Mouse (Mus musculus) liver, embryonic 11.5 days (tissue): ENCODE data around the gene Dlg1. TPM values are rescaled to one million over a fixed set of nuclear protein-coding genes. Genes with fewer than 3 reads are reported as not detected.

ENCODE experiments used
- ATAC-seq: fragments of 200-750 bp; cut with Nextera tagmentation; replicated peaks from 2 replicates; pipeline ENCODE4 v1.8.0; 2017; ENCODE audit warnings: moderate number of reproducible peaks, mild to moderate bottlenecking, moderate TSS enrichment, moderate library complexity; ENCODE audit not compliant: low FRiP score
- DNase-seq: peaks from one replicate; pipeline ENCODE4 v3.0.0-alpha.2; 2017; ENCODE audit warnings: low spot score
- H3K27ac ChIP-seq: fragments of 300-500 bp; sonication (generic); 2 replicates; pipeline ENCODE4 v1.5.1; 2014; ENCODE audit warnings: mild to moderate bottlenecking, low read depth, low read length, control low read depth
- H3K27me3 ChIP-seq: fragments of 300-500 bp; sonication (generic); replicated peaks from 2 replicates; pipeline ENCODE4 v1.6.1; 2014; ENCODE audit warnings: low read length, mixed read lengths; ENCODE audit not compliant: control insufficient read depth, insufficient read depth
- H3K36me3 ChIP-seq: fragments of 300-500 bp; sonication (generic); 2 replicates; pipeline ENCODE4 v1.6.1; 2014; ENCODE audit warnings: mild to moderate bottlenecking, low read length, moderate library complexity, mixed read lengths; ENCODE audit not compliant: control insufficient read depth, insufficient read depth
- H3K4me1 ChIP-seq: fragments of 300-500 bp; sonication (generic); replicated peaks from 2 replicates; pipeline ENCODE4 v1.6.1; 2014; ENCODE audit warnings: low read length, mixed read lengths; ENCODE audit not compliant: control insufficient read depth, insufficient read depth
- H3K4me2 ChIP-seq: fragments of 300-500 bp; sonication (generic); 2 replicates; pipeline ENCODE4 v1.6.1; 2014; ENCODE audit warnings: mild to moderate bottlenecking, control low read depth, moderate library complexity
- H3K4me3 ChIP-seq: fragments of 300-500 bp; sonication (generic); 2 replicates; pipeline ENCODE4 v1.5.1; 2014; ENCODE audit warnings: low read depth, low read length, control low read depth
- H3K9ac ChIP-seq: fragments of 300-500 bp; sonication (generic); 2 replicates; pipeline ENCODE4 v1.6.1; 2014; ENCODE audit warnings: low read depth, low read length, control low read depth
- H3K9me3 ChIP-seq: fragments of 300-500 bp; sonication (generic); 2 replicates; pipeline ENCODE4 v1.6.1; 2016; ENCODE audit warnings: low read length, inconsistent platforms, mixed read lengths; ENCODE audit not compliant: control insufficient read depth
- WGBS: fragments of 180-500 bp; shearing (Covaris S2); extraction: QIAGEN DNeasy Blood & Tissue Kit; methylation state at CpG from one replicate; pipeline ENCODE4 v1.1.7; 2014; 5-methylcytosine and 5-hydroxymethylcytosine counted together
- polyA plus RNA-seq: library from polyadenylated mRNA; unstranded; fragments of >200 nt; fragmentation: Nextera tagmentation; extraction: Ambion mirVana; gene quantifications from 2 replicates; pipeline ENCODE4 v1.2.1, GENCODE M21; 2014

Gene Dlg1
- polyA plus RNA-seq, 1 experiment from 2014 or later, result 25.3 TPM

DNA sequence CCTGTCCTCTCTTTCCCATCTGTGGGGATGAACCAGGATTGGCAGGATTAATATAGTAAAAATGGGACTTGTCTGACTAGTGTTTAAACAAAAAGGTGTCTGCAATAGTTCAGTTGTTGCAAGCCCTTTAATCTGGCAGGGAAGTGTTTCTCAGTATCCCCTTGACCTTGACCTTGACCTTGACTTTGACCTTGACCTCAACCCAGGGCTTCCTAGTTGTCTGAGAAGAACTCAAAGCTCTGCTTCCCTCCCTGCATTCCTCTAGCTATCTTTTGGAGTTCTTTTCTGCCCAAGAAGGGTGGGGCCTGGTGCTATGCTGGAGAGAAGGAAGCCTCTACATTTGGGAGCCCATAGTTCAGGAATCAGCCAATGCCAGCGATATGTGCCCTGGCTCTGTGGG, 238.6 kb downstream of the Dlg1 start:
- ATAC-seq (no peak), DNase-seq (no peak)
- WGBS, result 65% methylated on average over 1 of the region's 1 CpGs
- H3K27ac ChIP-seq, result no peak overlapping the region
- no peaks in the 10 kb centered on the region for H3K9me3 ChIP-seq
- H3K9ac ChIP-seq, result no peak overlapping the region
- H3K36me3 ChIP-seq, result no peaks in the 10 kb centered on the region
- H3K4me3 ChIP-seq, result no peak overlapping the region
- H3K4me1 ChIP-seq, result peaks cover 3% of the 10 kb centered on the region
- no peaks in the 10 kb centered on the region for H3K27me3 ChIP-seq
- no peak overlapping the region for H3K4me2 ChIP-seq

DNA sequence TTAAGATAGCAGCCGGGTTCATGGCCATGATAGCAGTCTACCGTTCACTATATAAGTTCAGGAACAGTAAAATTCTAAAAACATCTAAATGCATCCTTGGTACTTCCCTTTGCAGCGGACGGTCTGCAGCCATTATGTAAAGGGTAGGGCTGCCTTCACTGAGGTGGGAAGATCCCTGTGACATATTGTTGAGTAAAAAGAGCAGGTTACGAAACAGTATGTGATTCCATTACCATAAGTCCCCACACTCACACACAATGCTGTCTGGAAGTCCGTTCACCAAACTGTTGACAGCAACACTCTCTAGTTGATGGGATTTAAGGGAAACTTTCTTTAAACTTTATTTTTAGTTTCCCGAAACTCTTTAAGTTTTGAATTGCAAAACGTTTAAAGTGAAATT, 240.0 kb downstream of the Dlg1 start:
- H3K9ac ChIP-seq, result no peak overlapping the region
- H3K36me3 ChIP-seq, result no peaks in the 10 kb centered on the region
- ATAC-seq (no peak), DNase-seq (no peak)
- no peak overlapping the region for H3K27ac ChIP-seq
- no peak overlapping the region for H3K4me2 ChIP-seq
- no peak overlapping the region for H3K4me3 ChIP-seq
- peaks cover 3% of the 10 kb centered on the region for H3K4me1 ChIP-seq
- 76% methylated on average over 8 of the region's 8 CpGs for WGBS
- H3K9me3 ChIP-seq, result no peaks in the 10 kb centered on the region
- no peaks in the 10 kb centered on the region for H3K27me3 ChIP-seq

GRCm38 (mm10) chr16:31905331-31905730, 242.1 kb downstream of the Dlg1 start:
- peaks cover 3% of the 10 kb centered on the region for H3K4me1 ChIP-seq
- no peaks in the 10 kb centered on the region for H3K36me3 ChIP-seq
- H3K4me2 ChIP-seq, result no peak overlapping the region
- no peak overlapping the region for H3K4me3 ChIP-seq
- 62% methylated on average over 4 of the region's 4 CpGs for WGBS
- no peaks in the 10 kb centered on the region for H3K9me3 ChIP-seq
- no peaks in the 10 kb centered on the region for H3K27me3 ChIP-seq
- H3K27ac ChIP-seq, result no peak overlapping the region
- DNase-seq, result no peak
- ATAC-seq, result no peak
- H3K9ac ChIP-seq, result no peak overlapping the region

GRCm38 (mm10) chr16:31905891-31906825, 242.9 kb downstream of the Dlg1 start:
- no peak for DNase-seq
- Histone ChIP-seq H3K9ac (no peak overlapping the region), H3K36me3 (no peaks in the 10 kb centered on the region), H3K9me3 (no peaks in the 10 kb centered on the region), H3K4me3 (peak overlapping the region; percentile 24; the same call in 1 of the 2 replicates), H3K27me3 (no peaks in the 10 kb centered on the region), H3K27ac (no peak overlapping the region), H3K4me2 (peak overlapping the region; percentile 52), H3K4me1 (peaks cover 3% of the 10 kb centered on the region)
- ATAC-seq, result no peak
- 35% methylated on average over 20 of the region's 20 CpGs for WGBS

DNA sequence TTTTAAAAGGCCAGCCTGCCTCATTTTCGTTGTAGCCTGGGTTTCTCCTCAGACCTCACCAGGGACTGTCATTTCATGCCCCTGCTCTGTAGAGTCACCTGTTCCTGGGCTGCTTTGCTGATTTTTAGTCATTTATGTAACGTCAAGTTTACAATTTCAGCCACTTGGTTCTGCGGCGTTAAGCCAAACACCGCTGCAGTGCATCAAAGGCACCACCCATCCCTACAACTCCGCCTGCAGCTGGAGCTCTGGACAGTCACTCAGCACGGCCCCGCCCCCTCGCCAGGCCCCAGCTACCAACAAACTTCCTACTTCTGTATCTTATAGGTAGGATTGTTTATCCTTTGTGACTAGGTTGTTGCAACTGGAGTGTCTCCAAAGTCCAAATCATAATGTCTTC, 243.7 kb downstream of the Dlg1 start:
- Histone ChIP-seq H3K27me3 (no peaks in the 10 kb centered on the region), H3K4me3 (peak overlapping the region; percentile 24; the same call in 1 of the 2 replicates), H3K4me2 (peak overlapping the region; percentile 52), H3K27ac (no peak overlapping the region), H3K9ac (no peak overlapping the region), H3K36me3 (no peaks in the 10 kb centered on the region), H3K9me3 (no peaks in the 10 kb centered on the region), H3K4me1 (peaks cover 3% of the 10 kb centered on the region)
- no peak for ATAC-seq
- DNase-seq, result no peak
- 12% methylated on average over 9 of the region's 9 CpGs for WGBS

DNA sequence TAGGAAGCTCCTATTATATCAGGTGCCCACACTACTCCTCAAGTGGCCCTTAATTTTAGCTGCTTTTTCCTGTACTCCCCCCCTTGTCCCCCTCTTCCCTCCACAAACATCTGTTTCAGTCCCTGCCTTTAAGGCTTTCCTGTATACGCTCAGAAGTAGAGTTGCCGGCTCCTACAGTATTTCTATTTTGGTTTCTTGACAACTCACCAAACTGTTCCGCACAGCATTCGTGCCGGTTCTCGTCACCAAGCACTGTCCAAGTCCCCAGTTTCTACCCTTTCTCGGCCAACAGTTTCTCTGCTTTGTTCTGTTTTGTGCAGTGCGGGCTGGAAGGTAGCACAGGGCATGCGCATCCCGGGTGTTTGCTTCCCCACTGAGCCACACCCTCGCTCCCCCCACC, 245.7 kb downstream of the Dlg1 start:
- Histone ChIP-seq H3K27me3 (no peaks in the 10 kb centered on the region), H3K9me3 (no peaks in the 10 kb centered on the region), H3K4me2 (no peak overlapping the region), H3K36me3 (no peaks in the 10 kb centered on the region), H3K4me3 (no peak overlapping the region), H3K27ac (no peak overlapping the region), H3K4me1 (peaks cover 3% of the 10 kb centered on the region), H3K9ac (no peak overlapping the region)
- no peak for ATAC-seq
- 64% methylated on average over 11 of the region's 11 CpGs for WGBS
- no peak for DNase-seq

DNA sequence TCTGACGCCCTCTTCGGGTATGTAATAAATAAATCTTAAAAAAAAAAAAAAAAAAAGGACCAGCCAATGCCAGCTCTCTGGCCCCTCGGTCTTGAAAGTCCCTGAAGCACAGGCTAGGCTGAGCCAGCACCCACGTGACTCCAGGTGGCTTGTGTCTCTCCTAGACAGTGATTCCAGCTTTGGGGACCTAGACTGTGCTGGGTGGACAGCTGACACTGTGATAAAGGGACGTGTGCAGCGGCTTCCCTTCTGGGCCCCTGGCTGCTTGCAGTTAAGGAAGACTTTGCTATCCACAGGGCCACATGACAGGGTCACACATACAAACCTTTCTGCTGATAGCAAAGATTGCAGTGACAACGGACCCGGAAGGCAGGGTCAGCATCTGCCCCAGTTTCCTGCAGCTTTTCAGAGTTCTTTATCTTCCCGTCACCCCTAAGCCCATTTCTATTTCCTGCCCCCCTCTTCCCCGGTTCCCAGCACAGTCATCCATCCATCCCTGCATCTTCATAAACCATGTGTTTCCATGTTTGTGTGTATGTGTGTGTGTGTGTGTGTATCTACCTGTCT, 247.1 kb downstream of the Dlg1 start:
- ATAC-seq (no peak), DNase-seq (no peak)
- Histone ChIP-seq H3K27me3 (no peaks in the 10 kb centered on the region), H3K4me3 (no peak overlapping the region), H3K4me2 (no peak overlapping the region), H3K4me1 (peaks cover 3% of the 10 kb centered on the region), H3K27ac (no peak overlapping the region), H3K9ac (no peak overlapping the region), H3K36me3 (no peaks in the 10 kb centered on the region), H3K9me3 (no peaks in the 10 kb centered on the region)
- WGBS, result 42% methylated on average over 10 of the region's 10 CpGs

- WGBS, result 63% methylated on average over 11 of the region's 11 CpGs
- H3K27ac ChIP-seq, result no peak overlapping the region
- DNase-seq (no peak), ATAC-seq (no peak)
- no peaks in the 10 kb centered on the region; the same call in 1 of the 2 replicates for H3K4me1 ChIP-seq
- no peaks in the 10 kb centered on the region for H3K9me3 ChIP-seq
- no peaks in the 10 kb centered on the region for H3K36me3 ChIP-seq
- peak overlapping the region; percentile 56 for H3K4me2 ChIP-seq
- peak overlapping the region; percentile 49; the same call in 1 of the 2 replicates for H3K9ac ChIP-seq
- no peaks in the 10 kb centered on the region for H3K27me3 ChIP-seq
- 0 out of 2 replicates have a peak overlapping the region, but pooled peaks have one; percentile 19 for H3K4me3 ChIP-seq
Observed at GRCm38 (mm10) chr16:31917776-31918175, 254.5 kb downstream of the Dlg1 start.
